Mouse (Mus musculus): ENCODE data around the gene Oxsr1. TPM values are rescaled to one million over a fixed set of nuclear protein-coding genes. Genes with fewer than 3 reads are reported as not detected.
A peak's percentile ranks its signal among the peaks of the same experiment; 100 is the strongest.

Gene Oxsr1
- total RNA-seq, 2 experiments from 2014 or later: 31.1 to 33.9 TPM

- TF ChIP-seq CTCF (IDR thresholded peaks at IDR 0.05): no peak
- intact Hi-C loops (cut with DNase I): no loop called here
- Histone ChIP-seq H3K4me3 (no peak overlapping the region), H3K27ac (no peak overlapping the region)
- DNase-seq (ENCODE audit: extremely low spot score in 1 of 2, low spot score in 2 of 2): no peak
These were observed 59.2 kb downstream of the Oxsr1 start for GRCm38 (mm10) chr9:119263067-119263466.

- H3K4me3 ChIP-seq: no peak overlapping the region
- no peak overlapping the region for H3K27ac ChIP-seq
- TF ChIP-seq CTCF (IDR thresholded peaks at IDR 0.05): no peak
- DNase-seq (ENCODE audit: extremely low spot score in 1 of 2, low spot score in 2 of 2): no peak
- intact Hi-C loops (cut with DNase I): no loop called here
These were observed 61.4 kb downstream of the Oxsr1 start for GRCm38 (mm10) chr9:119260825-119261224.

GRCm38 (mm10) chr9:119258785-119259184 lies 63.4 kb downstream of the Oxsr1 start:
- Histone ChIP-seq H3K4me3 (no peak overlapping the region), H3K27ac (no peak overlapping the region)
- TF ChIP-seq CTCF (IDR thresholded peaks at IDR 0.05): no peak
- no peak for DNase-seq (ENCODE audit: extremely low spot score in 1 of 2, low spot score in 2 of 2)
- intact Hi-C loops (cut with DNase I): no loop called here

- no peak overlapping the region for H3K4me3 ChIP-seq
- no peak overlapping the region for H3K27ac ChIP-seq
- DNase-seq (ENCODE audit: extremely low spot score in 1 of 2, low spot score in 2 of 2): no peak
- intact Hi-C loops (cut with DNase I): no loop called here
- no peak for TF ChIP-seq CTCF (IDR thresholded peaks at IDR 0.05)
These were observed 64.1 kb downstream of the Oxsr1 start for GRCm38 (mm10) chr9:119258128-119258527.

- TF ChIP-seq CTCF (IDR thresholded peaks at IDR 0.05): no peak
These were observed 66.1 kb downstream of the Oxsr1 start for GRCm38 (mm10) chr9:119256161-119256560.

GRCm38 (mm10) chr9:119255096-119255495 lies 67.1 kb downstream of the Oxsr1 start:
- intact Hi-C loops (cut with DNase I): no loop called here
- no peak for TF ChIP-seq CTCF (IDR thresholded peaks at IDR 0.05)
- DNase-seq (ENCODE audit: extremely low spot score in 1 of 2, low spot score in 2 of 2): no peak
- Histone ChIP-seq H3K27ac (no peak overlapping the region), H3K4me3 (no peak overlapping the region)

More at GRCm38 (mm10) chr9:119256161-119256560, 66.1 kb downstream of the Oxsr1 start:
- no peak overlapping the region for H3K27ac ChIP-seq
- DNase-seq (ENCODE audit: extremely low spot score in 1 of 2, low spot score in 2 of 2): no peak
- H3K4me3 ChIP-seq: no peak overlapping the region
- intact Hi-C loops (cut with DNase I): no loop called here

- Histone ChIP-seq H3K27ac (no peak overlapping the region), H3K4me3 (no peak overlapping the region)
- intact Hi-C loops (cut with DNase I): no loop called here
- no peak for DNase-seq (ENCODE audit: extremely low spot score in 1 of 2, low spot score in 2 of 2)
- TF ChIP-seq CTCF (IDR thresholded peaks at IDR 0.05): no peak
These were observed 68.0 kb downstream of the Oxsr1 start for GRCm38 (mm10) chr9:119254187-119254586.

GRCm38 (mm10) chr9:119247996-119248395 lies 74.2 kb downstream of the Oxsr1 start:
- intact Hi-C loops (cut with DNase I): no loop called here
- no peak for TF ChIP-seq CTCF (IDR thresholded peaks at IDR 0.05)
- DNase-seq (ENCODE audit: extremely low spot score in 1 of 2, low spot score in 2 of 2): no peak
- H3K27ac ChIP-seq: no peak overlapping the region
- H3K4me3 ChIP-seq: no peak overlapping the region

GRCm38 (mm10) chr9:119246826-119247225 lies 75.4 kb downstream of the Oxsr1 start:
- intact Hi-C loops (cut with DNase I): no loop called here

GRCm38 (mm10) chr9:119243981-119244380 lies 78.2 kb downstream of the Oxsr1 start:
- no peak overlapping the region for H3K27ac ChIP-seq
- no peak for DNase-seq (ENCODE audit: extremely low spot score in 1 of 2, low spot score in 2 of 2)
- H3K4me3 ChIP-seq: no peak overlapping the region
- intact Hi-C loops (cut with DNase I): no loop called here
- no peak for TF ChIP-seq CTCF (IDR thresholded peaks at IDR 0.05)

More at GRCm38 (mm10) chr9:119246826-119247225, 75.4 kb downstream of the Oxsr1 start:
- no peak overlapping the region for H3K4me3 ChIP-seq
- no peak overlapping the region for H3K27ac ChIP-seq
- no peak; the same call in 1 of the 2 replicates for TF ChIP-seq CTCF (IDR thresholded peaks at IDR 0.05)
- DNase-seq (ENCODE audit: extremely low spot score in 1 of 2, low spot score in 2 of 2): no peak

- intact Hi-C loops (cut with DNase I): no loop called here
- no peak for DNase-seq (ENCODE audit: extremely low spot score in 1 of 2, low spot score in 2 of 2)
- TF ChIP-seq CTCF (IDR thresholded peaks at IDR 0.05): no peak
- no peak overlapping the region for H3K27ac ChIP-seq
- no peak overlapping the region for H3K4me3 ChIP-seq
These were observed 80.9 kb downstream of the Oxsr1 start for GRCm38 (mm10) chr9:119241169-119241865.

- TF ChIP-seq CTCF (IDR thresholded peaks at IDR 0.05): no peak
- intact Hi-C loops (cut with DNase I): no loop called here
- Histone ChIP-seq H3K27ac (no peak overlapping the region), H3K4me3 (no peak overlapping the region)
- DNase-seq (ENCODE audit: extremely low spot score in 1 of 2, low spot score in 2 of 2): peak in 1 of 2 experiments; percentile 16
These were observed 81.8 kb downstream of the Oxsr1 start for GRCm38 (mm10) chr9:119240286-119240997.
